23 mouse cellular contexts compared by ENCODE assay signal in genomic region chr3:125813798-125814197, GRCm38 (mm10).
"Had no signal": no experiment of that assay in that cellular context is flagged by ENCODE, and none has a peak within 500 bp of the region (broad histone marks: within the 10 kb centered on the region; RNA-seq: fewer than 3 reads in every experiment).

No protein-coding gene starts in this region.

- H3K9me3 ChIP-seq: heart, embryonic 13.5 days; heart, embryonic 15.5 days; hindbrain, embryonic 13.5 days; hindbrain, embryonic 15.5 days; limb, embryonic 13.5 days; limb, embryonic 15.5 days; liver, embryonic 12.5 days had no signal

- H3K27me3 ChIP-seq: heart, embryonic 13.5 days; heart, embryonic 15.5 days; hindbrain, embryonic 13.5 days; hindbrain, embryonic 15.5 days; limb, embryonic 13.5 days; limb, embryonic 15.5 days; liver, embryonic 12.5 days had no signal

- H3K4me3 ChIP-seq: heart, adult 2 months; heart, embryonic 13.5 days; heart, embryonic 15.5 days; hindbrain, embryonic 13.5 days; hindbrain, embryonic 15.5 days; limb, embryonic 13.5 days; limb, embryonic 15.5 days; liver, embryonic 12.5 days had no signal

- H3K27ac ChIP-seq: heart, adult 2 months; heart, embryonic 13.5 days; heart, embryonic 15.5 days; hindbrain, embryonic 13.5 days; hindbrain, embryonic 15.5 days; hindbrain, postnatal 0 days; limb, embryonic 13.5 days; limb, embryonic 15.5 days; liver, embryonic 12.5 days; liver, embryonic 14.5 days had no signal

- ATAC-seq: hindbrain, postnatal 0 days; intestine, embryonic 16.5 days; liver, embryonic 12.5 days had no signal

- H3K4me2 ChIP-seq: heart, embryonic 11.5 days; heart, embryonic 13.5 days; heart, embryonic 15.5 days; hindbrain, embryonic 13.5 days; hindbrain, embryonic 15.5 days; limb, embryonic 13.5 days; limb, embryonic 15.5 days; liver, embryonic 12.5 days had no signal

- DNase-seq: gastrocnemius, postnatal 14 days; gastrocnemius, postnatal 36 days; heart, adult 11 months; heart, adult 2 months; heart, postnatal 14 days; heart, postnatal 36 days; kidney, adult 8-10 months; kidney, postnatal 10 days; kidney, postnatal 25 days; layer of hippocampus, adult 9-11 months; layer of hippocampus, postnatal 36 days; left cerebral cortex, postnatal 4 days had no signal

- H3K9ac ChIP-seq: heart, embryonic 13.5 days; heart, embryonic 15.5 days; hindbrain, embryonic 13.5 days; hindbrain, embryonic 15.5 days; limb, embryonic 13.5 days; limb, embryonic 15.5 days; liver, embryonic 12.5 days; liver, embryonic 14.5 days had no signal

- H3K4me1 ChIP-seq: heart, embryonic 13.5 days; heart, embryonic 15.5 days; hindbrain, embryonic 13.5 days; hindbrain, embryonic 15.5 days; limb, embryonic 13.5 days; limb, embryonic 15.5 days; liver, embryonic 12.5 days had no signal

- H3K36me3 ChIP-seq: heart, embryonic 13.5 days; heart, embryonic 15.5 days; hindbrain, embryonic 13.5 days; hindbrain, embryonic 15.5 days; limb, embryonic 13.5 days; limb, embryonic 15.5 days; liver, embryonic 12.5 days had no signal
